ENCODE assay signal across 8 mouse cellular contexts in the genomic region with DNA sequence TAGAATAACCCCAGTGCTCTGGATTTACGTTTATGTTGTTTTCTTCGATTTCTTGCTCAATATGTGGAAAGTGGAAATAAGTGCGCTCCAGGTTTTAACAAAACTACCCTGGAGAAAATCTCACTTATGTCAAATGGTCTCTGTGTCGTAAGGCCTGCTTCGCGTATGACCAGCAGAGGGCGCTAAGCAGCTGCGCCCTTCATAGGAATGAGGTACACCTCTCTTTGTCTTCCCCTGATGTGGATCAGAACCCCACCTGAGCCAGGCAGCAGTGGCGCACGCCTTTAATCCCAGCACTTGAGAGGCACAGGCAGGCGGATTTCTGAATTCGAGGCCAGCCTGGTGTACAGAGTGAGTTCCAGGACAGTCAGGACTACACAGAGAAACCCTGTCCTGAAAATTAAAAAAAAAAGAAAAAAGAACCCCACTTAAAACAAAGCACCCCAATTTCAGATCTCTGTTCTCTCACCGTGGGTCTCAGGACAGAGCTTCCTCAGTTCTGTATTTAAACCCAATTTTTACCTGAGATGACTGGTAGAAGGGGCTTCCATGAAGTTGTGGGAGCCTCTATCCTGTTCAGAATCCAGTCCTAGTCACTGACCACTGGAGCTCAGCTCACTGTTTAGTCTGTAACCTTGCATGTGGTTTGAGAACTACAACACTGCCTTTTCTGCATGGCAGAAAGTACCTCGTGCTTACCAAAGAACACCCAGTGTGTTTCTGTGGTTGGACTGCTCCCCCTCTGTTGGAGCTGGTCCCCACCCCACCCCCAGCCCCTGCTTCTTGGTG. TPM values are rescaled to one million over a fixed set of nuclear protein-coding genes. Genes with fewer than 3 reads are reported as not detected.
DNase-seq lines count a peak whose midpoint lies in the region; ATAC-seq lines count a peak whose summit lies in the region.

No protein-coding gene starts in this region.

- H3K4me1 ChIP-seq in forebrain, embryonic 15.5 days, result no peaks in the 10 kb centered on the region
- no peaks in the 10 kb centered on the region for H3K4me1 ChIP-seq in intestine, embryonic 15.5 days (replicated peaks)
- no peaks in the 10 kb centered on the region for H3K4me1 ChIP-seq in limb, embryonic 13.5 days
- H3K4me1 ChIP-seq in neural tube, embryonic 11.5 days (ENCODE audit: control insufficient read depth, insufficient read depth, low read length), result no peaks in the 10 kb centered on the region

- no peaks in the 10 kb centered on the region for H3K36me3 ChIP-seq in forebrain, embryonic 15.5 days
- H3K36me3 ChIP-seq in intestine, embryonic 15.5 days, result no peaks in the 10 kb centered on the region
- H3K36me3 ChIP-seq in limb, embryonic 13.5 days, result no peaks in the 10 kb centered on the region
- no peaks in the 10 kb centered on the region for H3K36me3 ChIP-seq in neural tube, embryonic 11.5 days (ENCODE audit: control insufficient read depth, insufficient read depth, low read length)

- peak overlapping the region; percentile 36 for H3K4me2 ChIP-seq in forebrain, embryonic 15.5 days (replicated peaks)
- 0 out of 2 replicates have a peak overlapping the region, but pooled peaks have one; percentile 33 for H3K4me2 ChIP-seq in intestine, embryonic 15.5 days (replicated peaks)
- peak overlapping the region; percentile 48 for H3K4me2 ChIP-seq in limb, embryonic 13.5 days (replicated peaks)
- 0 out of 2 replicates have a peak overlapping the region, but pooled peaks have one; percentile 22 for H3K4me2 ChIP-seq in neural tube, embryonic 11.5 days (ENCODE audit: low read depth)

- WGBS in forebrain, embryonic 15.5 days, result 23% methylated on average over 14 of the region's 14 CpGs
- WGBS in intestine, embryonic 15.5 days, result 21% methylated on average over 14 of the region's 14 CpGs
- 22% methylated on average over 14 of the region's 14 CpGs for WGBS in limb, embryonic 13.5 days
- WGBS in neural tube, embryonic 11.5 days, result 27% methylated on average over 14 of the region's 14 CpGs

- H3K27ac ChIP-seq in forebrain, embryonic 15.5 days (replicated peaks), result no peak overlapping the region
- H3K27ac ChIP-seq in intestine, embryonic 15.5 days, result no peak overlapping the region
- no peak overlapping the region for H3K27ac ChIP-seq in limb, embryonic 13.5 days
- no peak overlapping the region for H3K27ac ChIP-seq in neural tube, embryonic 11.5 days (ENCODE audit: low read depth, low read length)

- H3K9me3 ChIP-seq in forebrain, embryonic 15.5 days, result no peaks in the 10 kb centered on the region
- H3K9me3 ChIP-seq in intestine, embryonic 15.5 days, result no peaks in the 10 kb centered on the region
- no peaks in the 10 kb centered on the region for H3K9me3 ChIP-seq in limb, embryonic 13.5 days
- H3K9me3 ChIP-seq in neural tube, embryonic 11.5 days (ENCODE audit: control insufficient read depth, low read length), result no peaks in the 10 kb centered on the region; the same call in 1 of the 2 replicates

- H3K27me3 ChIP-seq in forebrain, embryonic 15.5 days, result no peaks in the 10 kb centered on the region
- H3K27me3 ChIP-seq in intestine, embryonic 15.5 days (replicated peaks), result no peaks in the 10 kb centered on the region
- no peaks in the 10 kb centered on the region for H3K27me3 ChIP-seq in limb, embryonic 13.5 days
- H3K27me3 ChIP-seq in neural tube, embryonic 11.5 days (ENCODE audit: control insufficient read depth, insufficient read depth, low read length), result no peaks in the 10 kb centered on the region

- DNase-seq in ovary, postnatal 10 days (ENCODE audit: low spot score), result peak; percentile 4
- DNase-seq in ovary, adult 18-20 months (ENCODE audit: low spot score), result no peak
- peak; percentile 34 for DNase-seq in c-Kit-positive CD71-negative TER-119-negative erythroid progenitor cells, embryonic 14.5 days (ENCODE audit: low read depth)
- DNase-seq in neural tube, embryonic 11.5 days (ENCODE audit: low spot score), result peak; percentile 77
- DNase-seq in thymus, postnatal 36 days, result peak; percentile 4 to 10

- ATAC-seq in forebrain, embryonic 15.5 days (replicated peaks), result peak; percentile 92
- ATAC-seq in intestine, embryonic 15.5 days, result peak; percentile 70; the same call in 1 of the 2 replicates
- peak; percentile 83; the same call in 1 of the 2 replicates for ATAC-seq in limb, embryonic 13.5 days (ENCODE audit: low FRiP score, low read depth)
- peak; percentile 83; the same call in 1 of the 2 replicates for ATAC-seq in neural tube, embryonic 11.5 days (ENCODE audit: insufficient read depth, low FRiP score, low TSS enrichment)

- no peak overlapping the region for H3K9ac ChIP-seq in forebrain, embryonic 15.5 days (replicated peaks)
- no peak overlapping the region for H3K9ac ChIP-seq in intestine, embryonic 15.5 days
- no peak overlapping the region for H3K9ac ChIP-seq in limb, embryonic 13.5 days
- no peak overlapping the region for H3K9ac ChIP-seq in neural tube, embryonic 11.5 days (ENCODE audit: low read length)

- H3K4me3 ChIP-seq in forebrain, embryonic 15.5 days, result no peak overlapping the region
- H3K4me3 ChIP-seq in intestine, embryonic 15.5 days (replicated peaks), result no peak overlapping the region
- no peak overlapping the region for H3K4me3 ChIP-seq in limb, embryonic 13.5 days
- no peak overlapping the region for H3K4me3 ChIP-seq in neural tube, embryonic 11.5 days (ENCODE audit: low read depth, low read length)

RNA-seq across cellular contexts. Expression of gene Adgrf4, which starts 33.3 kb away (rescaled TPM):
- polyA plus RNA-seq in forebrain, embryonic 15.5 days (2015; fragmentation: Nextera tagmentation; extraction: Ambion mirVana), result 0.14 TPM in 1 of 2 replicates, not detected in the other
- 0.08 and 0.14 TPM in 2 replicates for polyA plus RNA-seq in intestine, embryonic 15.5 days (2015; fragmentation: Nextera tagmentation; extraction: Ambion mirVana)
- polyA plus RNA-seq in limb, embryonic 13.5 days (2015; fragmentation: Nextera tagmentation; extraction: Ambion mirVana), result 0.32 and 0.33 TPM in 2 replicates
- polyA plus RNA-seq in neural tube, embryonic 11.5 days (2014; fragmentation: Nextera tagmentation; extraction: Ambion mirVana), result 0.15 and 0.48 TPM in 2 replicates

RNA-seq across cellular contexts. Expression of gene Opn5, which starts 47.6 kb away (rescaled TPM):
- not detected in 2 replicates for polyA plus RNA-seq in forebrain, embryonic 15.5 days (2015; fragmentation: Nextera tagmentation; extraction: Ambion mirVana)
- not detected in 2 replicates for polyA plus RNA-seq in intestine, embryonic 15.5 days (2015; fragmentation: Nextera tagmentation; extraction: Ambion mirVana)
- polyA plus RNA-seq in limb, embryonic 13.5 days (2015; fragmentation: Nextera tagmentation; extraction: Ambion mirVana), result not detected in 2 replicates
- not detected in 2 replicates for polyA plus RNA-seq in neural tube, embryonic 11.5 days (2014; fragmentation: Nextera tagmentation; extraction: Ambion mirVana)
